Mouse (Mus musculus) liver, postnatal 0 days (tissue): ENCODE measurements at regions not wholly inside any gene's neighbourhood (a gene's known extent, or its start where the extent isn't known, plus 50 kb on each side); places are given as distances from the start of the nearest gene placed in this dataset.

ENCODE experiments used
- ATAC-seq: fragments of 200-750 bp; cut with Nextera tagmentation; 2 replicates; pipeline ENCODE4 v1.8.0; 2017; ENCODE audit warnings: mild to moderate bottlenecking, moderate library complexity
- DNase-seq: peaks from one replicate; pipeline ENCODE4 v3.0.0-alpha.2; 2016
- H3K27ac ChIP-seq: fragments of 300-500 bp; sonication (generic); 2 replicates; pipeline ENCODE4 v1.5.1; 2014; ENCODE audit warnings: antibody characterized with exemption, moderate library complexity, mild to moderate bottlenecking, low read depth
- H3K27me3 ChIP-seq: fragments of 300-500 bp; sonication (generic); 2 replicates; pipeline ENCODE4 v1.6.1; 2014; ENCODE audit warnings: low read length, control low read depth, mixed read lengths; ENCODE audit not compliant: insufficient read depth
- H3K36me3 ChIP-seq: fragments of 300-500 bp; sonication (generic); replicated peaks from 2 replicates; pipeline ENCODE4 v1.6.1; 2014; ENCODE audit warnings: mild to moderate bottlenecking, control low read depth, low read length, moderate library complexity, mixed read lengths; ENCODE audit not compliant: insufficient read depth
- H3K4me1 ChIP-seq: fragments of 300-500 bp; sonication (generic); 2 replicates; pipeline ENCODE4 v1.6.1; 2014; ENCODE audit warnings: antibody characterized with exemption, mild to moderate bottlenecking, control low read depth; ENCODE audit not compliant: insufficient read depth
- H3K4me2 ChIP-seq: fragments of 300-500 bp; sonication (generic); 2 replicates; pipeline ENCODE4 v1.6.1; 2014; ENCODE audit warnings: low read depth, mild to moderate bottlenecking, low read length, moderate library complexity, mixed read lengths
- H3K4me3 ChIP-seq: fragments of 300-500 bp; sonication (generic); 2 replicates; pipeline ENCODE4 v1.5.1; 2014; ENCODE audit warnings: low read depth, low read length
- H3K9ac ChIP-seq: fragments of 300-500 bp; sonication (generic); replicated peaks from 2 replicates; pipeline ENCODE4 v1.6.1; 2014; ENCODE audit warnings: mild to moderate bottlenecking, moderate library complexity
- H3K9me3 ChIP-seq: fragments of 300-500 bp; sonication (generic); 2 replicates; pipeline ENCODE4 v1.6.1; 2016; ENCODE audit warnings: mild to moderate bottlenecking, control low read depth, low read length, mixed read lengths
- CTCF ChIP-seq: sonication (generic); IDR thresholded peaks from 2 replicates; pipeline ENCODE4 v1.5.1; 2016; ENCODE audit warnings: antibody characterized with exemption, low read depth
- EP300 ChIP-seq: IDR thresholded peaks from 2 replicates; pipeline ENCODE4 v1.6.1; 2016; ENCODE audit warnings: antibody characterized with exemption, low read depth, mild to moderate bottlenecking
- WGBS: fragments of 180-500 bp; shearing (Covaris S2); extraction: QIAGEN DNeasy Blood & Tissue Kit; methylation state at CpG from one replicate; pipeline ENCODE4 v1.1.7; 2014; ENCODE audit not compliant: insufficient replicate concordance; 5-methylcytosine and 5-hydroxymethylcytosine counted together

DNA sequence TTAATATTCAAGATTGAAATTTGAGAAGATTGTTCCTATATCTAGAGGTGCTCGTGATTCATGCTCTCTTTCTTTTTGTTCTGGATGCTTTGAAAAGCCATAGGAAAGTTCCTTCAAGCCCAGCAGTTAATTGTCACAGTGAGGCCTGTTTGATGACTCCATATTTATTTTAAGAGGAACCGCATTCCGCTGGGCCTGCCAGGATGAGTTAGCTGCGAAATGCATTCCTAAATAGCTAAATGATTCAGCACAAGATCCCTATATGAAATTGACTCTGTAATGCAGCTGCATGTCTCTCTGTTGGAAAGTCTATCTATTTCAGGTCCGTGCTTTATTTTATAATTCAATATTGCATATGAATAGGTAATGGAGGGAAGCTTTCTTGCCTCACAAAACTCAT is 511.9 kb upstream of the Adgra3 start:
- 70% methylated on average over 5 of the region's 5 CpGs for WGBS
- no peak for TF ChIP-seq EP300
- no peak for TF ChIP-seq CTCF
- ATAC-seq (no peak), DNase-seq (no peak)
- H3K36me3 ChIP-seq: no peaks in the 10 kb centered on the region
- H3K9me3 ChIP-seq: no peaks in the 10 kb centered on the region
- H3K4me2 ChIP-seq: no peak overlapping the region
- no peak overlapping the region for H3K4me3 ChIP-seq
- H3K4me1 ChIP-seq: no peaks in the 10 kb centered on the region
- no peak overlapping the region for H3K27ac ChIP-seq
- no peaks in the 10 kb centered on the region for H3K27me3 ChIP-seq
- H3K9ac ChIP-seq: no peak overlapping the region

DNA sequence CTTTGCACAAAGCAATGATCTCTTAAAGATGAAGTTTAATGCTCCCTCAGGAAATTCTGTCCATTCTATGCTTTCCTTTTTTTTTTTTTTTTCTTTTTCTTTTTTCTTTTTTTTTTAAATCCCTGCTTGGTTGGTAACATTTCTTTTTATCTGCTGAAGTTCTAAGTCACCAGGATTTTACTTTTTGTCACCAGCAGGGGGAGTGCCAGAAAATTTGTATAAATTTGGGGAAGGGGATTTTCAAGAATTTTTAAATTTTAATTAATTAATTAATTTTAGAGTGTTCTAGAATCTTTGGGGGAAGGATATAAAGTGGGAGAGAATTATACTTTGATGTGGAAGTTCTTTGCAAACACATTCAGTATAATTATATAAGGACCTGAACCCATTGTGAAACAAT is 492.3 kb upstream of the Adgra3 start:
- no peaks in the 10 kb centered on the region for H3K9me3 ChIP-seq
- no peak overlapping the region for H3K9ac ChIP-seq
- H3K4me2 ChIP-seq: no peak overlapping the region
- DNase-seq (no peak), ATAC-seq (no peak)
- no peaks in the 10 kb centered on the region for H3K4me1 ChIP-seq
- no peak overlapping the region for H3K4me3 ChIP-seq
- H3K27me3 ChIP-seq: no peaks in the 10 kb centered on the region
- TF ChIP-seq CTCF (no peak), EP300 (no peak)
- no peak overlapping the region for H3K27ac ChIP-seq
- H3K36me3 ChIP-seq: no peaks in the 10 kb centered on the region

DNA sequence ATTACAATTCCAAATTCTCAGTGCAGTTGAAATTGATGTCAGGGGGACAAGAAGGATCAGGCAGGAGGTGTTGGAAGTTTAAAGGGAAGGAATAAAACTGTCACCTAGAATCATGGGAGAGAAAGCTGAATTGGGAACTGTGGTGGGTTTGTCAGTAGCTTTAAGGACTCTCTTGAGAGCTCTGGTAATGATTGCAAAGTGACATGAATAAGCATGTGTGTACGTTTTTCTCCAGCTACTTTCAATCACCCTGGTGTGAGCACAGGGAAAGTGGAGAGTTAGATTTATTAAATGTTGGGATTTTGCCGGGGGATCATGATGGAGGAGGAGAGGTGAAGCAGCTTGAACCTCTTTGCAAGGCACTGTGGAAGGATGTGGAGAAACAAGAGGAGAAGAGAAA is 453.7 kb upstream of the Adgra3 start:
- H3K9ac ChIP-seq: no peak overlapping the region
- no peaks in the 10 kb centered on the region for H3K4me1 ChIP-seq
- H3K4me3 ChIP-seq: no peak overlapping the region
- DNase-seq (no peak), ATAC-seq (no peak)
- no peak overlapping the region for H3K4me2 ChIP-seq
- no peak overlapping the region for H3K27ac ChIP-seq
- 56% methylated on average over 2 of the region's 2 CpGs for WGBS
- H3K36me3 ChIP-seq: no peaks in the 10 kb centered on the region
- no peaks in the 10 kb centered on the region for H3K9me3 ChIP-seq
- no peaks in the 10 kb centered on the region for H3K27me3 ChIP-seq
- TF ChIP-seq CTCF (no peak), EP300 (no peak)

DNA sequence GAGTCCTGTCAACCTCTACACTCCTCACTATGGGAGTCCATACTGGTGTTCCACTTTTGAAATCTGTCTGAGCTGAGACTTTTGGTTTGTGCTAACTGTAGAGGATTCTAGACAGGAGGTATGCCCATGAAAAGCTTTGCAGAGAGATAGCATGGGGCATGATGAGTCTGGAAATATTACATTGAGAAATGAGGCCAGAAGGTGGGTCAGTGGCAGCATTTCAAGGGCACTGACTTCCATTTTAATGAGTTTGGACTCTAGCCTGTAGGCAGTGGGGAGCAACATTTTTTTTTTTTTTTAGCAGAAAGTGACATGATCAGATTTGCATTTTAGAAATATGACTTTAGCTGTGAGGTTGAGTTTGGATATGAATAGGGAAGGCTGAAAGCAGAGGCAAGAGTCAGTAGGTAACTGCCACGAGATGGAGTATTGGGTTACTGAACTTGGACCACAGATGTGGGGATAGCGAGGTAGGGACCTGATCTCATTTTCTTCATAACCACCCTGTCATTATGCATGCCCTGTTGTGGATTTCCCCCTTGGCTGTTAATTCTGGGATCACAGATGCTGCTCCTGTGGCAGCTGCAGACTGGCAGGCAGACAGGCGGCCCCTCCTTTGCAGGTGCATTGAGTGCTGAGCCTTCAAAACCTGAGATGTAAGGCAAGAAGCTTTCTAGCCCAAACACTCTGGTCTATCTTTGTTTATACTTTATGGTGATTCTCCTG is 451.1 kb upstream of the Adgra3 start:
- no peaks in the 10 kb centered on the region for H3K4me1 ChIP-seq
- no peaks in the 10 kb centered on the region for H3K9me3 ChIP-seq
- no peak overlapping the region for H3K9ac ChIP-seq
- no peak for TF ChIP-seq CTCF
- TF ChIP-seq EP300: no peak
- no peak overlapping the region for H3K4me2 ChIP-seq
- DNase-seq (no peak), ATAC-seq (no peak)
- no peak overlapping the region for H3K27ac ChIP-seq
- H3K36me3 ChIP-seq: no peaks in the 10 kb centered on the region
- no peaks in the 10 kb centered on the region for H3K27me3 ChIP-seq
- WGBS: 72% methylated on average over 3 of the region's 3 CpGs
- H3K4me3 ChIP-seq: no peak overlapping the region

DNA sequence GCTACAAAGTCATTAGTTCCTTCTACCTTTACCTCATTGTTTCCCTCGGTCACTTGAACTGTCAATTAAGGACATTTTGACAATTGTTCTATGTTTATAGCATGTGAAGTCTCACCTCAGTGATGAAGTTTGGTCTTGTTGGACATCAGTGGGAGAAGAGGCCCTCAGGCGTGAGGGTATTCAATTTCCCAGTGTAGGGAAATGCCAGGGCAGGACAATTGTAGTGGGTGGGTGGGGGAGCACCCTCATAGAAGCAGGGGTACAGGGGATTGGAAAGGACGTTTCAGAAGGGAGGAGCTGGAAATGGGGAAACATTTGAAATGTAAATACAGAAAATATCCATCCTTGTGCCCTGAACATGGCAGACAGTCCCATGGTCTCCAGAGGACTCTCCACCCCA is 431.4 kb upstream of the Adgra3 start:
- no peak overlapping the region for H3K9ac ChIP-seq
- H3K36me3 ChIP-seq: no peaks in the 10 kb centered on the region
- H3K4me2 ChIP-seq: no peak overlapping the region
- TF ChIP-seq EP300: no peak
- no peak for TF ChIP-seq CTCF
- H3K27ac ChIP-seq: no peak overlapping the region
- ATAC-seq: no peak
- H3K9me3 ChIP-seq: no peaks in the 10 kb centered on the region
- no peak overlapping the region for H3K4me3 ChIP-seq
- no peaks in the 10 kb centered on the region for H3K4me1 ChIP-seq
- no peak for DNase-seq
- no peaks in the 10 kb centered on the region for H3K27me3 ChIP-seq
- WGBS: 54% methylated on average over 3 of the region's 3 CpGs

DNA sequence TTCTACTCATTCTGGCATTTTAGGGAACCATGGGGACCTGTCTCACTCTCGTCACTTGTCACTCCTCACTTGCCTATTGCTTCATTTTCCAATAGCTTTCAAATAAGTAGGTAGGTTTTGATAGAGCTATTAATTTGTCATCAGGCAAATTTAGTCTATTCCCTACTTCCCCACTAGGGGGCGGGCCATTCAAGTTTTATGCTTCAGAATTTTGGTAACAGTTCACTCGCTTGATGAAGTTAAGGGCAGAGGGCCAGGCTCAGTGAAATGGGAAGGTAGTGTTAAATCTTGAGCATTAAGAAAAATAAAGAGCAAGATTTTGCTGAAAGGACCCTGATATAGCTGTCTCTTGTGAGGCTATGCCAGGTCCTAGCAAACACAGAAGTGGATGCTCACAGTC is 418.2 kb upstream of the Adgra3 start:
- Histone ChIP-seq H3K4me3 (no peak overlapping the region), H3K36me3 (no peaks in the 10 kb centered on the region), H3K9ac (no peak overlapping the region), H3K4me2 (no peak overlapping the region), H3K27me3 (no peaks in the 10 kb centered on the region), H3K4me1 (no peaks in the 10 kb centered on the region), H3K27ac (no peak overlapping the region), H3K9me3 (no peaks in the 10 kb centered on the region)
- DNase-seq: peak; percentile 35
- WGBS: 15% methylated on average over 3 of the region's 3 CpGs
- ATAC-seq: no peak
- no peak for TF ChIP-seq EP300
- peak; percentile 67 for TF ChIP-seq CTCF

DNA sequence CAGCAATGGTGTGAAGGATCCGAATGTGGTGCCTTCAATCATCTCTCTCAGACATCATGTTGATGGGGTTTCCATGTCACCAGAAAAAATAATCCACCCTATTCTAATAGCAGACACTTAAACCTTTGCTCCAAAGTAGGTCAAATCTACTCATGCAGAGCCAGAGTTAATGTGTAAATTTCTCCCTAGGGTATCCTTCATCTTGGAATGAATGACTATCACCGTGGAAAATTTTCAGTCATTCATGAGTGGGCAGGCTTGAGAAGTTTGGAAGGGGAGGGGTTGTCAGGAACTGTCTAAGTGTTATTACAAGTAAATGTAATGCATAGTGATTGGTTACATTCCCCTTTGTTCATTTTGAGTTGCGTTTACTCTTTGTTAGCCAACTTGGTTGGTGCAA is 402.7 kb upstream of the Adgra3 start:
- Histone ChIP-seq H3K9ac (no peak overlapping the region), H3K4me3 (no peak overlapping the region), H3K36me3 (no peaks in the 10 kb centered on the region), H3K9me3 (no peaks in the 10 kb centered on the region), H3K4me2 (no peak overlapping the region), H3K27ac (no peak overlapping the region), H3K4me1 (no peaks in the 10 kb centered on the region), H3K27me3 (no peaks in the 10 kb centered on the region)
- WGBS: 66% methylated on average over 3 of the region's 3 CpGs
- ATAC-seq (no peak), DNase-seq (no peak)
- TF ChIP-seq EP300 (no peak), CTCF (no peak)
